Mouse (Mus musculus) ES-E14 (cell line): ENCODE data around the gene Hacd1.

ENCODE experiments used
- CHD2 ChIP-seq: IDR thresholded peaks from 2 replicates; pipeline ENCODE4 v1.6.1; 2014; ENCODE audit warnings: mild to moderate bottlenecking, low read depth, low read length, inconsistent platforms
- HCFC1 ChIP-seq: IDR thresholded peaks from 2 replicates; pipeline ENCODE4 v1.6.1; 2012; ENCODE audit warnings: low read length, inconsistent platforms, borderline replicate concordance; ENCODE audit not compliant: insufficient read depth
- MAFK ChIP-seq: IDR thresholded peaks from 2 replicates; pipeline ENCODE4 v1.6.1; 2014; ENCODE audit warnings: mild to moderate bottlenecking, low read depth, low read length, inconsistent platforms; ENCODE audit not compliant: insufficient read depth
- ZC3H11A ChIP-seq: IDR thresholded peaks from 2 replicates; pipeline ENCODE4 v1.6.1; 2012; ENCODE audit warnings: low read depth, mild to moderate bottlenecking, inconsistent platforms, low read length, borderline replicate concordance
- ZNF384 ChIP-seq: IDR thresholded peaks from 2 replicates; pipeline ENCODE4 v1.6.1; 2012; ENCODE audit warnings: low read depth, low read length, inconsistent platforms

- no peak for TF ChIP-seq ZC3H11A
- no peak for TF ChIP-seq HCFC1
- TF ChIP-seq CHD2 = no peak
- TF ChIP-seq ZNF384 = no peak
- no peak for TF ChIP-seq MAFK
Measured at GRCm38 (mm10) chr2:13938118-13938517, 117.8 kb downstream of the Hacd1 start.
